Mouse (Mus musculus) adrenal gland, postnatal 25 days (tissue): Measurements from ENCODE around the gene Zfp534. TPM values are rescaled to one million over a fixed set of nuclear protein-coding genes. Genes with fewer than 3 reads are reported as not detected.
"Not testable (repeated sequence)": the region's sequence is repeated elsewhere in the genome, so short reads cannot be mapped to it uniquely, and the experiment has no call there.

Experiments
- DNase-seq: peaks from one replicate; pipeline ENCODE4 v3.0.0; 2021; ENCODE audit warnings: mixed read lengths
- long read RNA-seq: library from polyadenylated mRNA; stranded (forward); transcript quantifications from one replicate; pipeline ENCODE4 v2.0.0, GENCODE M21; 2021
- total RNA-seq: library from RNA; stranded (reverse); gene quantifications from 2 replicates; pipeline ENCODE4 v1.2.3, GENCODE M21; 2021

The Zfp534 gene
- total RNA-seq, result 0.46 TPM in 1 of 2 replicates, not detected in the other
- long read RNA-seq, result 0 reads

DNA sequence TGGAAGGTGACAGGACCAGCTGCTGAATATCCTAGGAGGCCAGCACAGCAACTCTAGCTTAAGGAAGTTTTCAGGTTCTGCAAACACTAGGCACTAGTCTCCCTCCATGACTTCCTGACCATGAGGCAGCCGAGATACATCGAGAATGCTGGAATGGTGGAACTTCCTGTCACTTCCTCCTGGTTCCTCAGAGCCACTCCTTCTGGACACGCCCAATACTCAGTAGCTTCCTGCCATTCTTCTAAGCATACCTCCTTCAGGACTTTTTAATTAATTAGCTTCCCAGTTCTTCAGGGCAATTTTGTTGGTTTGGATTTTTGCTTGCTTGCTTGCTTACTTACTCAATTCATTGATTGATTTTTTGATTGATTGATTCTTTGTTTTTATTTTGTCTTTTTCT is at the start of gene Zfp534:
Zfp534 (minus strand) TSS at position 101 of the 400 bp plus-strand sequence.
- not testable (repeated sequence) for DNase-seq

DNA sequence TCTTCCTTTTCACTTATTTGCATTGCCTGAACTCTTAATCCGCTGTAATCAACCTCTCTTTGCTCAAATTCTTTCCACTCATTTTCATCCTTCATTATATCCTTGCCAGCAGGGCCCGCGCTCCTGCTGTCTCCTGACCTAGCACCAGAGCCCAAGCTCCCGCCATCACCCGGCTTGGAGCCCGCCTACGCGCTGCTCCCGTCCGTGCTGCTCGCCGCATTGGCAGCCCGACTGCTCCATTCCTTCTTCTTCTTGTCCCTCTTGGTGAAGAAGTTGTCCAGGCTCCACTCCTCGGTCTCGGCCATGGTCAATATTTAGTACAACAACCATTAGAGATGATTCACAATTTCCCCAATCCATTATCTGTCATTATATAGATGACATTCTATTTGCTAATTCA is 43.9 kb upstream of the Zfp534 start:
- not testable (repeated sequence) for DNase-seq

DNA sequence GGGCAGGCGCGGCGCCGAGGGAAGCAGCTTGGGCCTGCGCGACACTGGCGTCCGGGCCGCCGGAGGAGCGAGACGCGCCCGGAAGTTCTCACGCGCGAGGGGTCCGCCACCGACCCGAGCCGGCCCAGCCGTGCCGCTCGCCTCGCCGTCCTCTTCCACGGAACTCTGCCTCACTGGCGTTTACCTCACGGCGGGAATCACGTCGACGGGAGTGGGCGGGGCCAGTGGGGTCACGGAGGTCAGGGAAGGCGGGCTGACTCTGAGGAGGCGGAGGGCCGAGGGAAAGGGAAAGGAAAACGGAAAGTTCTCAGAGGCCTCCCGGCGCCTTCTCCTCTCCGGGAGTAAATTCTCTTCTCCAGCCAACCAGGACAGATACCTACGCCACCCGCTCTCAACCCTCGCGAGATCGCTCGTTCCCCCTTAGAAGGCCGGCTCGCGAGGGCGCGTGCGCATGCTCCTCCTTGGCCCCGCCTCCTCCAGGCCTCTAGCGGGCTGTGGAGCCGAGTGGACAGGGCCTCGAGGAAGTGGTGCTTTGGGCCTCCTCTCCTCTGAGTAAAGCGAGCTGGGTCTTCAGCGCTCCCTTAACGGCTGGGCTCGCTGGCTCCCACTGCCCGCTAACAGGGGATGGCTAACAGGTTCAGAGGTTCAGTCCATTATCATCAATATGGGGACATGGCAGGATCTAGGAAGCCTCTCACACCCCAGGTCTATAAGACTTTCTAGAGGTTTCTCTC is 36.5 kb upstream of the Zfp534 start:
- DNase-seq, result not testable (repeated sequence)

DNA sequence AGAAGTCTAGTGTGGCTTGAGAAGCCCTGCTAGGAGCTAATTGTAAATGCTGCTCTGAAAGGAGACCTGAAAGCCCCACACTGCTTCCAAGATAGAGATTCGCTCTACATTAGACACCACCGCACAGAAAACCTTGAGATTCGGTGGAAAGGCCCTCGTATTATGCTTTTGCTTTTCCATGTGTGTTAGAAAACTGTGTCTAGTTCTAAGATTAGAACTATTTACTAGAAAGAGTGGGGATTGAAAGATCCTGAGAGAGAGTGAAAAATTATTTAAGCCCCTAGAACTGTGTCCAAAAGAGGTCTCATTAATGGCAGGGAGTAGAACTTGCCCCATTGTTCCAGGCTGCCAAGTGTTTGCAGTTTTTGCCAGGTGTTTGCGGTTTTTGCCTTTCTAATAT is 47.1 kb downstream of the Zfp534 start:
- DNase-seq, result not testable (repeated sequence)

DNA sequence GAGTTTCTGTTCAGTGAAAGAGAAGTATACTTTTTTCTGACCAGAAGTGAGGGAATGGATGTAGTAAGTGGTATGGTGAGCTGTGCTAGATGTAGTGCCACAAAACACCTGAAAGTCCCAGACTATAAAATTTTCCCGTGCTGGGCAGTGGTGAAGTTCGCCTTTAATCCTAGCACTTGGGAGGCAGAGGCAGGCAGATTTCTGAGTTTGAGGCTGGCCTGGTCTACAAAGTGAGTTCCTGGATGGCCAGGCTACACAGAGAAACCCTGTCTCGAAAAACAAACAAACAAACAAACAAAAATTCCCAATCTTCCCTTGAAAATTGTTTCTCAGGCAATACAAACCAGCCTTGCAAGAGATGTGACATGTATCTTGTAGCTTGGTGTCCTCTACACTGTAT is 54.9 kb downstream of the Zfp534 start:
- DNase-seq, result not testable (repeated sequence)

DNA sequence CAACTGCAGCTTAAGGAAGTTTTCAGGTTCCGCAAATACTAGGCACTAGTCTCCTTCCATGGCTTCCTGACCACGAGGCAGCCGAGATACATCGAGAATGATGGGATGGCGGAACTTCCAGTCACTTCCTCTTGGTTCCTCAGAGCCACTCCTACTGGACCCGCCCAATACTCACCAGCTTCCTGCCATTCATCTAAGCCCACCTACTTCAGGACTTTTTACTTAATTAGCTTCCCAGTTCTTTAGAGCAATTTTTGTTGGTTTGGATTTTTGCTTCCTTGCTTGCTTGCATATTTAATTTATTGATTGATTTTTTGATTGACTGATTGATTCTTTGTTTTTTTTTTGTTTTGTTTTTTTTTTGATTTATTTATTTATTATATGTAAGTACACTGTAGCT is 59.9 kb downstream of the Zfp534 start, which contains the start of gene Zfp979:
Zfp979 (minus strand) TSS at position 101 of the 400 bp plus-strand sequence.
- DNase-seq, result not testable (repeated sequence)

DNA sequence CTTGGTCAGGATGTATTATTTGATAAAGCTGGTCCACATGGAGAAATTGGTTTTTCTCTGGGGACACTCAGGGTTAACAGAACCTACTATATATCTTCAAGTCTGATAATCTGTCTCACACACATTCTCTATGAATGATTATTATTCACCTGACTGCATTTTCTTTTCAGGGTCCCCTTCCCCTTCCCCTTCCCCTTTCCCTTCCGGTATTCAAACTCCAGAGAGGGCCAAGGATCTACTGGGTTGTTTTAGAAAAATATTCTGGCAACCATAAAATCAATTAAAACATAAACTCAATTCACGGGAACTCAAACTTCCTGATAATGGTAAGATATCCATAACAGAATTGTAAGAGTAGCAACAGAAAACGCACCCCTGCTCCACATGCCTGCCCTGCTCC is 60.4 kb downstream of the Zfp534 start:
- not testable (repeated sequence) for DNase-seq

DNA sequence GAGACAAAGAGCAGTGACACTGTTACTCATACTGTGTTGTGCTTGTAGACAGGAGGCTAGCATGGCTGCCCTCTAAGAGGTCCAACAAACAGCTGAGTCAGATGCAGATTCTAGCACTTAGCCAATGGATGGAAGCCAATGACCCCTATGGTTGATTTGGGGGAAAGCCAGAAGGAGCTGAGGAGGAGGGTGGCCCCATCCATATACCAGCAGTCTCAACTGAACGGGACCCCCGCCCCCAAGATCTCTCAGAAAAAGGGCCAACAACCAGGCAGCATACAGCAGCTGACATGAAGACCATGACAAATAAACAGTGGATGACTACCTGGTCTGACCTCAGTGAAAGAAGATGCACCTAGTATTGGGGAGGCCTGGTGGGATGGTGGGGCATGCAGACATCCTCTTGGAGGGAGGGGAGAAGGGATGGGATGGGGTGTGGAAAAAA is 68.5 kb downstream of the Zfp534 start:
- not testable (repeated sequence) for DNase-seq

Other genes starting within 250 kb of the Zfp534 start
- 11.9 and 13.7 TPM in 2 replicates for gene Zfp982, start 210.1 kb downstream of the Zfp534 start, total RNA-seq
- gene Gm16503, start 162.3 kb downstream of the Zfp534 start, total RNA-seq, result 0.48 and 1.1 TPM in 2 replicates
- 0.46 TPM in 1 of 2 replicates, not detected in the other for gene Zfp985, start 149.3 kb downstream of the Zfp534 start, total RNA-seq
- 3.6 and 3.7 TPM in 2 replicates for gene Zfp979, start 60.0 kb downstream of the Zfp534 start, total RNA-seq
- 7.2 TPM in 2 replicates for gene Zfp984, start 107.2 kb upstream of the Zfp534 start, total RNA-seq
- 36.5 and 37.1 TPM in 2 replicates for gene Zfp933, start 145.8 kb upstream of the Zfp534 start, total RNA-seq
- gene Miip, start 166.3 kb upstream of the Zfp534 start, total RNA-seq, result 31.9 and 37.7 TPM in 2 replicates
- 12.2 and 16.6 TPM in 2 replicates for gene Fv1, start 166.4 kb upstream of the Zfp534 start, total RNA-seq
- 151 and 217 TPM in 2 replicates for gene Mfn2, start 202.2 kb upstream of the Zfp534 start, total RNA-seq
- 41.0 and 43.3 TPM in 2 replicates for gene Plod1, start 234.2 kb upstream of the Zfp534 start, total RNA-seq
- 44.6 and 50.5 TPM in 2 replicates for gene 2510039O18Rik, start 238.3 kb upstream of the Zfp534 start, total RNA-seq